Mouse (Mus musculus) heart, embryonic 14.5 days (tissue): ENCODE results near the gene Napepld. TPM values are rescaled to one million over a fixed set of nuclear protein-coding genes. Genes with fewer than 3 reads are reported as not detected.

Experiments used
- ATAC-seq: fragments of 200-750 bp; cut with Nextera tagmentation; 2 replicates; pipeline ENCODE4 v1.8.0; 2017; ENCODE audit warnings: low read depth, moderate TSS enrichment; ENCODE audit not compliant: insufficient number of reproducible peaks, insufficient read depth, low FRiP score
- H3K27ac ChIP-seq, 2 experiments: fragments of 200-500 bp in 1 of 2; fragments of 300-500 bp in 1 of 2; sonication (generic) in 1 of 2; replicated peaks in 1 of 2; 2 replicates each; pipeline ENCODE4 v1.5.1; 2012 to 2014; ENCODE audit warnings: low read depth in 2 of 2, low read length in 2 of 2, control low read depth in 1 of 2, mild to moderate bottlenecking in 1 of 2, mixed read lengths in 1 of 2; ENCODE audit not compliant: control insufficient read depth in 1 of 2, insufficient read depth in 1 of 2
- H3K27me3 ChIP-seq: fragments of 300-500 bp; sonication (generic); 2 replicates; pipeline ENCODE4 v1.6.1; 2014; ENCODE audit warnings: mild to moderate bottlenecking, low read length, control low read depth; ENCODE audit not compliant: control insufficient read depth, insufficient read depth
- H3K36me3 ChIP-seq: fragments of 300-500 bp; sonication (generic); 2 replicates; pipeline ENCODE4 v1.6.1; 2014; ENCODE audit warnings: mild to moderate bottlenecking, control low read depth, low read length, mixed read lengths; ENCODE audit not compliant: control insufficient read depth, insufficient read depth
- H3K4me1 ChIP-seq, 2 experiments: fragments of 200-500 bp in 1 of 2; fragments of 300-500 bp in 1 of 2; sonication (generic) in 1 of 2; 2 replicates each; pipeline ENCODE4 v1.6.1; 2012 to 2014; ENCODE audit warnings: low read length in 2 of 2, control low read depth in 1 of 2, mixed read lengths in 1 of 2; ENCODE audit not compliant: control insufficient read depth in 2 of 2, insufficient read depth in 2 of 2
- H3K4me2 ChIP-seq: fragments of 300-500 bp; sonication (generic); 2 replicates; pipeline ENCODE4 v1.6.1; 2014; ENCODE audit warnings: mild to moderate bottlenecking, low read length
- H3K4me3 ChIP-seq, 2 experiments: fragments of 200-500 bp in 1 of 2; fragments of 300-500 bp in 1 of 2; sonication (generic) in 1 of 2; 2 replicates each; pipeline ENCODE4 v1.5.1; 2012 to 2014; ENCODE audit warnings: low read length in 2 of 2, mild to moderate bottlenecking in 2 of 2, control low read depth in 1 of 2, low read depth in 1 of 2, moderate library complexity in 1 of 2; ENCODE audit not compliant: control insufficient read depth in 1 of 2, insufficient read depth in 1 of 2
- H3K9ac ChIP-seq: fragments of 300-500 bp; sonication (generic); 2 replicates; pipeline ENCODE4 v1.6.1; 2014; ENCODE audit warnings: mild to moderate bottlenecking, low read length
- H3K9me3 ChIP-seq: fragments of 300-500 bp; sonication (generic); 2 replicates; pipeline ENCODE4 v1.6.1; 2016; ENCODE audit warnings: low read length, control low read depth; ENCODE audit not compliant: control insufficient read depth
- WGBS: fragments of 180-500 bp; shearing (Covaris S2); extraction: QIAGEN DNeasy Blood & Tissue Kit; methylation state at CpG from one replicate; pipeline ENCODE4 v1.1.7; 2014; 5-methylcytosine and 5-hydroxymethylcytosine counted together
- polyA plus RNA-seq: library from polyadenylated mRNA; unstranded; fragments of >200 nt; fragmentation: Nextera tagmentation; extraction: Ambion mirVana; gene quantifications from 2 replicates; pipeline ENCODE4 v1.2.1, GENCODE M21; 2014

The Napepld gene
- polyA plus RNA-seq, 1 experiment from 2014 or later, result 8.7 TPM

- peak overlapping the region; percentile 14 for H3K4me2 ChIP-seq
- 24% methylated on average over 7 of the region's 7 CpGs for WGBS
- ATAC-seq, result no peak
Observed at GRCm38 (mm10) chr5:21724872-21725271, 23.7 kb upstream of the Napepld start.

GRCm38 (mm10) chr5:21724427-21724826, 23.2 kb upstream of the Napepld start:
- H3K4me1 ChIP-seq, result peaks cover 0 to 10% of the 10 kb centered on the region in 2 experiments; a peak in 2 of 4 replicates
- H3K27me3 ChIP-seq, result no peaks in the 10 kb centered on the region
- no peaks in the 10 kb centered on the region for H3K36me3 ChIP-seq
- ATAC-seq, result no peak
- 67% methylated on average over 1 of the region's 1 CpGs for whole genome bisulfite sequencing
- H3K9me3 ChIP-seq, result no peaks in the 10 kb centered on the region
- peak overlapping the region; percentile 14; the same call in 1 of the 2 replicates for H3K4me2 ChIP-seq
- no peak overlapping the region for H3K4me3 ChIP-seq
- H3K9ac ChIP-seq, result 0 out of 2 replicates have a peak overlapping the region, but pooled peaks have one; percentile 2
- peak overlapping the region; percentile 47 to 62; a peak in 3 of 4 replicates for H3K27ac ChIP-seq

More at GRCm38 (mm10) chr5:21724872-21725271, 23.7 kb upstream of the Napepld start:
- H3K4me3 ChIP-seq, result no peak overlapping the region
- no peaks in the 10 kb centered on the region for H3K9me3 ChIP-seq
- no peaks in the 10 kb centered on the region for H3K27me3 ChIP-seq
- H3K4me1 ChIP-seq, result peaks cover 0 to 10% of the 10 kb centered on the region in 2 experiments; a peak in 2 of 4 replicates
- no peak overlapping the region for H3K9ac ChIP-seq
- H3K36me3 ChIP-seq, result no peaks in the 10 kb centered on the region
- H3K27ac ChIP-seq, result peak overlapping the region in 1 of 2 experiments; percentile 62; a peak in 3 of 4 replicates

- H3K4me3 ChIP-seq, result no peak overlapping the region
- H3K4me2 ChIP-seq, result no peak overlapping the region
- H3K27ac ChIP-seq, result no peak overlapping the region
- H3K9ac ChIP-seq, result no peak overlapping the region
- no peaks in the 10 kb centered on the region for H3K27me3 ChIP-seq
- no peaks in the 10 kb centered on the region for H3K9me3 ChIP-seq
- no peaks in the 10 kb centered on the region; a peak in 2 of 4 replicates for H3K4me1 ChIP-seq
- no peak for ATAC-seq
- no peaks in the 10 kb centered on the region for H3K36me3 ChIP-seq
- WGBS, result 90% methylated on average over 2 of the region's 2 CpGs
Observed at GRCm38 (mm10) chr5:21719209-21719608, 18.0 kb upstream of the Napepld start.

GRCm38 (mm10) chr5:21718546-21718945, 17.4 kb upstream of the Napepld start:
- H3K4me3 ChIP-seq, result no peak overlapping the region
- H3K27me3 ChIP-seq, result no peaks in the 10 kb centered on the region
- WGBS, result 82% methylated on average over 5 of the region's 5 CpGs
- H3K4me1 ChIP-seq, result no peaks in the 10 kb centered on the region; a peak in 2 of 4 replicates
- H3K4me2 ChIP-seq, result no peak overlapping the region
- H3K9ac ChIP-seq, result no peak overlapping the region
- H3K27ac ChIP-seq, result no peak overlapping the region
- no peak for ATAC-seq
- H3K9me3 ChIP-seq, result no peaks in the 10 kb centered on the region
- no peaks in the 10 kb centered on the region for H3K36me3 ChIP-seq

- no peak overlapping the region for H3K4me3 ChIP-seq
- H3K36me3 ChIP-seq, result no peaks in the 10 kb centered on the region
- H3K27me3 ChIP-seq, result no peaks in the 10 kb centered on the region
- peaks cover 0 to under 1% of the 10 kb centered on the region in 2 experiments; a peak in 2 of 4 replicates for H3K4me1 ChIP-seq
- H3K27ac ChIP-seq, result no peak overlapping the region
- H3K9me3 ChIP-seq, result no peaks in the 10 kb centered on the region
- no peak overlapping the region for H3K9ac ChIP-seq
- 86% methylated on average over 10 of the region's 10 CpGs for WGBS
- no peak for ATAC-seq
- H3K4me2 ChIP-seq, result no peak overlapping the region
Observed at GRCm38 (mm10) chr5:21717165-21717715, 16.0 kb upstream of the Napepld start.

GRCm38 (mm10) chr5:21714447-21714846, 13.3 kb upstream of the Napepld start:
- Histone ChIP-seq H3K27ac (no peak overlapping the region), H3K4me2 (no peak overlapping the region), H3K36me3 (no peaks in the 10 kb centered on the region), H3K9me3 (no peaks in the 10 kb centered on the region), H3K4me3 (no peak overlapping the region), H3K27me3 (no peaks in the 10 kb centered on the region), H3K4me1 (peaks cover 0 to 2% of the 10 kb centered on the region in 2 experiments; a peak in 2 of 4 replicates), H3K9ac (no peak overlapping the region)
- 93% methylated on average over 4 of the region's 4 CpGs for WGBS
- no peak for ATAC-seq

- 0 out of 4 replicates have a peak, but pooled peaks cover 0 to 2% of the 10 kb centered on the region in 2 experiments for H3K4me1 ChIP-seq
- 70% methylated on average over 13 of the region's 13 CpGs for WGBS
- H3K27me3 ChIP-seq, result no peaks in the 10 kb centered on the region
- no peaks in the 10 kb centered on the region for H3K9me3 ChIP-seq
- ATAC-seq, result no peak
- no peak overlapping the region for H3K4me2 ChIP-seq
- H3K4me3 ChIP-seq, result no peak overlapping the region
- H3K9ac ChIP-seq, result no peak overlapping the region
- no peaks in the 10 kb centered on the region for H3K36me3 ChIP-seq
- no peak overlapping the region for H3K27ac ChIP-seq
Observed at GRCm38 (mm10) chr5:21712127-21712715, 11.0 kb upstream of the Napepld start.
